In genomic region chr5:114593949-114594348, GRCm38 (mm10) we compare ENCODE assay signal across 8 mouse cellular contexts. TPM values are rescaled to one million over a fixed set of nuclear protein-coding genes. Genes with fewer than 3 reads are reported as not detected.
DNase-seq lines count a peak whose midpoint lies in the region; ATAC-seq and TF ChIP-seq lines count a peak whose summit lies in the region.

No protein-coding gene starts in this region.

- TF ChIP-seq CTCF in intestine, postnatal 0 days (IDR thresholded peaks at IDR 0.05; ENCODE audit: low read depth), result no peak

- no peaks in the 10 kb centered on the region for H3K27me3 ChIP-seq in heart, embryonic 16.5 days (ENCODE audit: control insufficient read depth, insufficient read depth, low read length)
- H3K27me3 ChIP-seq in embryonic facial prominence, embryonic 11.5 days (ENCODE audit: control insufficient read depth, insufficient read depth, low read length), result no peaks in the 10 kb centered on the region
- no peaks in the 10 kb centered on the region for H3K27me3 ChIP-seq in intestine, postnatal 0 days (replicated peaks; ENCODE audit: control insufficient read depth, insufficient read depth, low read length)
- peaks cover 23% of the 10 kb centered on the region for H3K27me3 ChIP-seq in liver, embryonic 12.5 days (replicated peaks)

- WGBS in heart, embryonic 16.5 days, result 64% methylated on average over 5 of the region's 5 CpGs
- WGBS in embryonic facial prominence, embryonic 11.5 days, result 91% methylated on average over 5 of the region's 5 CpGs
- 47% methylated on average over 5 of the region's 5 CpGs for WGBS in intestine, postnatal 0 days
- 59% methylated on average over 5 of the region's 5 CpGs for WGBS in liver, embryonic 12.5 days (ENCODE audit: insufficient replicate concordance)

- H3K9ac ChIP-seq in heart, embryonic 16.5 days (ENCODE audit: low read length), result no peak overlapping the region; the same call in 1 of the 2 replicates
- no peak overlapping the region for H3K9ac ChIP-seq in embryonic facial prominence, embryonic 11.5 days (replicated peaks; ENCODE audit: low read length)
- H3K9ac ChIP-seq in intestine, postnatal 0 days (ENCODE audit: low read depth, low read length), result no peak overlapping the region
- H3K9ac ChIP-seq in liver, embryonic 12.5 days, result no peak overlapping the region

- H3K4me2 ChIP-seq in heart, embryonic 16.5 days (ENCODE audit: low read depth, low read length), result no peak overlapping the region
- H3K4me2 ChIP-seq in embryonic facial prominence, embryonic 11.5 days (ENCODE audit: low read depth, low read length), result no peak overlapping the region
- H3K4me2 ChIP-seq in intestine, postnatal 0 days (replicated peaks; ENCODE audit: low read depth), result no peak overlapping the region
- H3K4me2 ChIP-seq in liver, embryonic 12.5 days, result peak overlapping the region; percentile 28; the same call in 1 of the 2 replicates

- DNase-seq in heart, adult 9 months (ENCODE audit: low spot score in 2 of 2), result no peak
- DNase-seq in embryonic facial prominence, embryonic 11.5 days (ENCODE audit: low spot score), result no peak
- DNase-seq in thymus, postnatal 4 days, result no peak
- DNase-seq in frontal cortex, adult 2 months (ENCODE audit: extremely low spot score in 1 of 2, low spot score in 1 of 2), result no peak
- DNase-seq in lung, postnatal 10 days, result no peak

- peak overlapping the region; percentile 89; the same call in 1 of the 2 replicates for H3K27ac ChIP-seq in heart, embryonic 16.5 days (ENCODE audit: low read length)
- 0 out of 2 replicates have a peak overlapping the region, but pooled peaks have one; percentile 20 for H3K27ac ChIP-seq in embryonic facial prominence, embryonic 11.5 days (replicated peaks; ENCODE audit: low read depth, low read length)
- H3K27ac ChIP-seq in intestine, postnatal 0 days (ENCODE audit: low read depth, low read length), result 0 out of 2 replicates have a peak overlapping the region, but pooled peaks have one; percentile 29
- H3K27ac ChIP-seq in liver, embryonic 12.5 days, result peak overlapping the region; percentile 78

- H3K36me3 ChIP-seq in heart, embryonic 16.5 days (ENCODE audit: control insufficient read depth, insufficient read depth), result no peaks in the 10 kb centered on the region
- no peaks in the 10 kb centered on the region for H3K36me3 ChIP-seq in embryonic facial prominence, embryonic 11.5 days (replicated peaks; ENCODE audit: control insufficient read depth, insufficient read depth, low read depth, low read length)
- H3K36me3 ChIP-seq in intestine, postnatal 0 days (ENCODE audit: control insufficient read depth, insufficient read depth), result peaks cover 3% of the 10 kb centered on the region; the same call in 1 of the 2 replicates
- no peaks in the 10 kb centered on the region for H3K36me3 ChIP-seq in liver, embryonic 12.5 days

- H3K4me3 ChIP-seq in heart, embryonic 16.5 days (ENCODE audit: low read length), result no peak overlapping the region
- H3K4me3 ChIP-seq in embryonic facial prominence, embryonic 11.5 days (ENCODE audit: low read depth, low read length), result no peak overlapping the region
- no peak overlapping the region for H3K4me3 ChIP-seq in intestine, postnatal 0 days (ENCODE audit: low read depth, low read length)
- H3K4me3 ChIP-seq in liver, embryonic 12.5 days, result no peak overlapping the region

- peaks cover 38% of the 10 kb centered on the region for H3K4me1 ChIP-seq in heart, embryonic 16.5 days (ENCODE audit: control insufficient read depth, insufficient read depth, low read length)
- peaks cover 29% of the 10 kb centered on the region for H3K4me1 ChIP-seq in embryonic facial prominence, embryonic 11.5 days (ENCODE audit: control insufficient read depth, insufficient read depth, low read length)
- H3K4me1 ChIP-seq in intestine, postnatal 0 days (replicated peaks; ENCODE audit: control insufficient read depth, insufficient read depth, low read length), result peaks cover 19% of the 10 kb centered on the region
- H3K4me1 ChIP-seq in liver, embryonic 12.5 days, result peaks cover 78% of the 10 kb centered on the region

- H3K9me3 ChIP-seq in heart, embryonic 16.5 days (replicated peaks; ENCODE audit: control insufficient read depth, low read length), result no peaks in the 10 kb centered on the region
- H3K9me3 ChIP-seq in embryonic facial prominence, embryonic 11.5 days (replicated peaks; ENCODE audit: control insufficient read depth, low read length), result no peaks in the 10 kb centered on the region
- no peaks in the 10 kb centered on the region for H3K9me3 ChIP-seq in intestine, postnatal 0 days (ENCODE audit: control insufficient read depth)
- no peaks in the 10 kb centered on the region for H3K9me3 ChIP-seq in liver, embryonic 12.5 days (replicated peaks)

- no peak for ATAC-seq in heart, embryonic 16.5 days (replicated peaks; ENCODE audit: extremely low read depth, insufficient read depth, low FRiP score)
- ATAC-seq in embryonic facial prominence, embryonic 11.5 days (replicated peaks; ENCODE audit: insufficient number of reproducible peaks, low FRiP score, low TSS enrichment, low read depth), result no peak
- ATAC-seq in intestine, postnatal 0 days, result no peak
- ATAC-seq in liver, embryonic 12.5 days, result no peak

RNA-seq across cellular contexts. Expression of gene Fam222a, which starts 26.1 kb away (rescaled TPM):
- polyA plus RNA-seq in heart, embryonic 16.5 days (2015; fragmentation: Nextera tagmentation; extraction: Ambion mirVana), result 0.83 and 0.84 TPM in 2 replicates
- polyA plus RNA-seq in embryonic facial prominence, embryonic 11.5 days (2014; fragmentation: Nextera tagmentation; extraction: Ambion mirVana), result 2.5 and 2.7 TPM in 2 replicates
- 2.3 and 3.2 TPM in 2 replicates for polyA plus RNA-seq in intestine, postnatal 0 days (2015; fragmentation: Nextera tagmentation; extraction: Ambion mirVana)
- polyA plus RNA-seq in liver, embryonic 12.5 days (2016; fragmentation: Nextera tagmentation; extraction: Ambion mirVana), result 1.3 and 1.4 TPM in 2 replicates
- 8.3 and 10.6 TPM in 2 replicates for polyA plus RNA-seq in frontal cortex, adult 2 months (2012; rRNA removed)

Comparison
In these comparisons a context has a peak if more than half of its experiments do, and no peak if none do; other contexts are left out.
1. H3K27ac ChIP-seq: peak in every context shown above with its lines; median percentile 89 in heart, embryonic 16.5 days; 78 in liver, embryonic 12.5 days; 29 in intestine, postnatal 0 days; 20 in embryonic facial prominence, embryonic 11.5 days.